Mouse (Mus musculus) frontal cortex, postnatal 10 days (tissue): ENCODE measurements at regions not wholly inside any gene's neighbourhood (a gene's known extent, or its start where the extent isn't known, plus 50 kb on each side); places are given as distances from the start of the nearest gene placed in this dataset.

Source experiments
- DNase-seq, 2 experiments: peaks; one replicate each; pipeline ENCODE4 v3.0.0; 2022; ENCODE audit warnings: low spot score in 2 of 2, mixed read lengths in 1 of 2

GRCm38 (mm10) chr14:24550763-24551471 is 64.0 kb downstream of the Rps24 start:
- DNase-seq, result peak; percentile 50 to 73

- DNase-seq, result no peak
Observed at GRCm38 (mm10) chr14:24551472-24551783, 64.5 kb downstream of the Rps24 start.

GRCm38 (mm10) chr14:24564801-24565624 is 78.1 kb downstream of the Rps24 start:
- no peak for DNase-seq

GRCm38 (mm10) chr14:24565718-24566322 is 78.9 kb downstream of the Rps24 start:
- DNase-seq, result no peak

GRCm38 (mm10) chr14:24575111-24575510 is 88.2 kb downstream of the Rps24 start:
- DNase-seq, result no peak

GRCm38 (mm10) chr14:24578535-24579111 is 91.7 kb downstream of the Rps24 start:
- peak; percentile 84 to 90 for DNase-seq

- peak in 1 of 2 experiments; percentile 23 for DNase-seq
Observed at GRCm38 (mm10) chr14:24579153-24579795, 92.3 kb downstream of the Rps24 start.

GRCm38 (mm10) chr14:24586133-24586908 is 99.4 kb downstream of the Rps24 start:
- no peak for DNase-seq

- DNase-seq, result no peak
Observed at GRCm38 (mm10) chr14:24586982-24587672, 100.2 kb downstream of the Rps24 start.

- no peak for DNase-seq
Observed at GRCm38 (mm10) chr14:24588041-24588440, 101.1 kb downstream of the Rps24 start.

GRCm38 (mm10) chr14:24606444-24607173 is 119.7 kb downstream of the Rps24 start:
- DNase-seq, result no peak

GRCm38 (mm10) chr14:24608356-24608755 is 121.4 kb downstream of the Rps24 start:
- no peak for DNase-seq

GRCm38 (mm10) chr14:24612254-24612995 is 125.5 kb downstream of the Rps24 start:
- no peak for DNase-seq

GRCm38 (mm10) chr14:24615776-24616175 is 128.9 kb downstream of the Rps24 start:
- DNase-seq, result no peak

GRCm38 (mm10) chr14:24616306-24617125 is 129.6 kb downstream of the Rps24 start:
- DNase-seq, result no peak

- DNase-seq, result no peak
Observed at GRCm38 (mm10) chr14:24617126-24617375, 130.1 kb downstream of the Rps24 start.

- peak; percentile 36 to 59 for DNase-seq
Observed at GRCm38 (mm10) chr14:24617393-24617861, 130.5 kb downstream of the Rps24 start.
